Mouse (Mus musculus): ENCODE results near the gene Cx3cr1. TPM values are rescaled to one million over a fixed set of nuclear protein-coding genes. Genes with fewer than 3 reads are reported as not detected.

Cx3cr1 gene
- total RNA-seq (2023): 0.74 TPM

DNA sequence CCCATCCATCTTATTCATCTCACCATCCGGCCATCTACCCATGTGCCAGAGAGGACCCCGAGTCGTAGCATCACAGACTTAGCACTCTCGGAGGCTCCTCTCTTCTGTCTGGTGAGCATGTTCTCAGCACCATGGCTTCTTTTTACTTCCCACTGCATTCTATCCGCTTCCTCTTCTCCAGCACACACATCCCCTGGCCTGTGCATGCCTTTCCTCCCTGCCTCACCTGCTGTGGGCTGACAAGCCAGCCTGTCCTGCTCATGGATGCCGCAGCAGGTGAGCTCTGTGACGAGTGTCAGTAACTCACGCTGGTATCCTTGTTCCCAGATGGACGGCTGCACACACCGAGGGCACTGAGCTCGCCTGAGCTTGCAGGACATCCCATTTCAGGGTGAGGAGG lies at the start of gene Cx3cr1:
Gene Cx3cr1 (minus strand): TSS at position 101 of the 400 bp plus-strand sequence.

DNA sequence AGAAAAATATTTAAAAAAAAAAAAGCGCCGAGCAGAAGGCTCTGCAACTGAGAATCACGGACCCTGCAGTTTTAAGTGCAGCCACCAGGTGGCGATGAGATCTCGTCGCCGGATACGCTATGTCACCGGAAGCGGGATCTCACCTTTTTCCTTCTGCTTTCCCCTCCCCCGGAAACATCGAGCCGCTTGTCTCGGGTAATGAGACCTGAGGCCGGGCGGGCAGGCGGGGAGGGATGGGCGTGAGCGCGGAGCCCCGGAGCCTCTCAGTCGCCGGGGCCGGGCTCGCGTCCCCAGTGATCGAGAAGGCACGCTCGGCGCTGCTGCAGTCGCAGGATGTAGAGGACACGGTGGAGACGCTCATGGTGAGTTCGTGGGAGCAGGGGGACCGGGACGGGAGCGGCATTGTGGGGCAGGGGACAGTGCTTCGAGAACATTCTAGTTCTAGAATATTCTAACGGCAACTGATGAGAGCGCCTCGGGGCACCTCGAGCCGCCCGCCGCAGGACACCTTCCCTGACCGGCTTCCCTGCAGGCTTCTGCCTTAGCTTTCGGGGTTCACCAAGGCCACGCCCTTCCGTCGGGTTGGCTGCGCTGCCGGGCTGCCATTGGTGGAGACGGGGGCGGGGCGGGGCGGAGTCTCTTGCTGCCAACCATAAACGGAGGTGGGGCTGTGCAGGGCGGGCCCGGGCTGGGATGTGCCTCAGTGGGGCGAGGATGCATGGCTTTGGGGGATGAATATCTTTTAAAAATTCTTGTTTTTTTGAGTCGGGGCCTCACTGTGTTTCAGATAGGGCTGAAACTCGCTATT lies 40.7 kb upstream of the Cx3cr1 start, which contains the start of gene Slc25a38:
Gene Slc25a38 (plus strand): TSS at position 164 of the 808 bp plus-strand sequence.

DNA sequence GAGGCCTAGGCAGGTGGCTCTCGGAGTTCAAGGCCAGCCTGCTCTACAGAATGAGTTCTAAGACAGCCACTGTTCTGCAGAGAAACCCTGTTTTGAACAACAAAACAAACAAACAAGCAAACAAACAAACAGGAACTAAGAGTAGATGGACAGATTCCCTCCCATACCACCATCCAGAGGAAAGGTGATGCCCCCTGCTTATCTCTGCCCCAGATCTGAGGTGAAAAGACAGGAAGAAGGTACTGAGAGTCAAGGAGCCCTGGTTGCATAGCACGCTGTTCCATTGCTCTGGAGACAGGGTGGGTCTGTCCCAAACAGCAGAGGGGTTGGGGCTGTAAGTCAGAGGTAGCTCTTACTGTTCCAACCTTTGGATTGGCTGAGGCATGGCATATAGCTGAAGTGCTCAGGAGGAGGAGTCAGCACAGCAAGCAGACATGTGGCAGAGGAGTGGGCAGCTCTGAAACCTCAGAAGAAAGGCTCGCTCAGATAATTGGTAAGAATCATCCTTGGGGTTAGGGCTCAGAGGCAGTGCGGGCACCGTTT lies 22.1 kb upstream of the Cx3cr1 start, which contains the start of gene Ccr8:
Gene Ccr8 (plus strand): TSS at position 419 of the 543 bp plus-strand sequence.

DNA sequence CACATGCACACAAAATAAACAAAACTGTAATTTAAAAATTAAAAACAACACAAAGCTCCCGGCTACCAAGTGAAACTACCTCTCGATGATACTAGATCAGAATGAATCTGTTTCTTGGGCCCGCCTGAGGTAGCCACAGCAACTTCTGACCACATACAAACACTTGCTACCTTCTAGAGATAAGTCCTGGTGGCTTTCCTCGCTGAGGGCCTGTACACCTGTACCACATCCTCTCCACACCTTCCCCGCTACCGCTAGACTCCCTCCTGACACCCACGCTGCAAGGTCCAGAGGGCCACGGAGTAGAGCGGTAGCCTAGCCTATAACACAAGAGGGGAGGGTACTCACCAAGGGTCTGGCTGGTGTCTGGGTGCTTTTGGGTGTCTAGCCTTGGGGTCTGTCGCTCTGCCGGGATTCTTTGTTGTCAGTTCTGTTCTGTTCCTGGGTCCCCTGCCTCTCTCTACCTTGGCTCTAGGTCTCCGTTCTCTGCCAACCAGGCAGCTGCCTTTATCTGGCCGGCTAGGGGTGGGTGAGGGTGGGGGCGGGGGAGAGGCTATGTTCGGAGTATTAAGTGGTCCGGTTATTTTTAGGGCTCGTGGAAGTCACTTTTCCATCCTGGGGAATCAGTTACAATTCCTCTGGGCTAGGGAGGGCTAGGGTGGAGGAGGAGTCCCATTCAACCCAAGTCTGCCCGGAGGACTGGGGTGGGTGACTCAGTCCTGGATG lies 46.4 kb downstream of the Cx3cr1 start, which contains the start of gene Xirp1:
Gene Xirp1 (minus strand): TSS at position 513 of the 726 bp plus-strand sequence.

DNA sequence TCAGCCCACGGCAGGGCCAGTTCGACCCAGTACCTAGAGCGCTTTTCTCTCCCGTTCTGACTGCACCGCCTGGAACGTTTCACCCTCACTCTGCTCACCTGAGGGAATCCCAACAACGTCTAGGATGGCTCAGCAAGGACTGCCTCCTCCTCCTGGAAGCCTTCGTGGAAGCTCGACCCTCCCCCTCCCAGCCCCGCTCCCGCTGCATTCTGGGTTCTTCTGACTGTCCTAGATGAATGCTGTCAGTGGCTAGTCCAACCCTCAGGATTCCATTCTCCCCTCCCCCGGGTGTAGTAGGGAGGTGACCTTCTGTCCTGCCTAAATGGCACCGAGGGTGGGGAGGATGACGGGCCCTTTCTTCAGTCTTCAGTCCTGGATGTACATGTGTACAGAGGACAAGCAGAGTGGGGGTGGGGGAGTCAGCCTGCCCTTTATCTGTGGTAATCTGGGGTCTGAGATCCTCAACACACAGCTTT lies 85.1 kb downstream of the Cx3cr1 start, which contains the start of gene Csrnp1:
Gene Csrnp1 (minus strand): TSS at position 123 of the 476 bp plus-strand sequence.

DNA sequence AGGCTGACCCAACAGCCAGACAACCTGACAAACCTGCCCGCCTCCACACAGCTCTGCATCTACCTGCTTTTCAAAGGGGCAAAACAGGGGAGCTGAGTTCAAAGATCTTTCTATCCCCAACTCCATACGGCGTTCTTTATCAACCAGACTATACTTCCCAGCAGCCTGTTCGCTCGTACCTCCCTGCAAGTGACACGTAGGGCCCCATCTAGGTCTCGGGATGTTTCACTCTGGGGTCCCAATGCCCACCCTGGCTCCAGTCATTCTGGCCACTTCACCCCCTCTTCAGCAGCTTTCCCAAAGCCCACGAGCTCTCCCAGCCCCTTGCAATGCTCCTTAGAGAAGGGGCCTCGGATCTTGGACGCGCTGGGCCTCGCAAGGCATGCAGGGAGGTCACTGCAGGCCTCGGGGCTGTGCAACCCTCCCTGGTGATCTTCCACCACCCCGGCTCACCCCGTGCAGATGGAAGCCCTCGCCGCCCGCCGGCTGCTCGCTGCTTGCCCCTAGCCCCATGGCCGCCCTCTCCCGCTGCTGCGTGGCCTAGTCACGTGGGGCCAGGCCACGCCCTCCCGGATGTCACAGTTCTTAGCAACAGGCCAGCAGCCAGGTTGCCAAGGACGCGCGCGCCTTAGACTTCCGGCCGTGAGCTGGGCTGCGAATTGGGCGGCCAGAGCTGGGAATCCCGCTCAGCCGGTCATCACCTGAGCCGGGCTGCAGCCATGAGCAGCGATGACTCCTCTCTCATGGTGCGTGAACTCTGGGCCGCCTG lies 132.5 kb downstream of the Cx3cr1 start, which contains the start of the genes Gorasp1 and Ttc21a:
Gene Gorasp1 (minus strand): TSS at position 561 of the 769 bp plus-strand sequence.
Gene Ttc21a (plus strand): TSS at position 602 of the 769 bp plus-strand sequence.

DNA sequence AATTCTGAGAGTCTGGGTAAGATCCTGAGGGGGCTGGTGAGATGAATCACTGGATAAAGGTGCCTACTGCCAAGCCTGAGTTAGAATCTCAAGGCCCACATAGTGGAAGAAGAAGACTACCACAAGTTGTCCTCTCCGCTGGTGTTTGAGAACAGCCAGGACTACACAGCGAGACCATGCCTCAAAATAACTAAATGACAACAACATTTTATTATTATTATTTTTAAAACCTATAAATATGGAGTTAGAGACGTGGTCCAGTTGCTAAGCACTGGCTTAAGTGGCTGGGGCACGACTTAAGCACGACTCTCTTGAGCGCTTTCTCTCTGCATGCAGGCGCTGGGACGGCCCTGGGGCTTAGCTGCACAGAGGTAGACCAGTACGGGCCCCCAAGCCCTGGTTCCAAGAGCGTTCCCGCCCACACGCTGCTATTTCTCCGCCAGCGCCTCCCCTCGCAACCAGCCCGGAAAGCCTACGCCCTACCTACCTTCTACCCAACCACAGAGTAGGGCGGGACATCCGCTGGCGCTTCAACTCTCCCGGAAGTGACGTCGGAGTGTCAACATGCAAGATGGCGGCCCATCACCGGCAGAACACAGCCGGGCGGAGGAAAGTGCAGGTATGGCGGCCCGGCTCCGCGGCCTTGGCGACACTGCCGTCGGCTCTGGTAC lies 175.2 kb downstream of the Cx3cr1 start, which contains the start of gene Wdr48:
Gene Wdr48 (plus strand): TSS at position 540 of the 671 bp plus-strand sequence.

Other genes with a start within 250 kb of the Cx3cr1 start
- gene Scn11a, start 244.4 kb downstream of the Cx3cr1 start, total RNA-seq (2023): not detected
- 69.2 TPM for gene Wdr48, start 175.0 kb downstream of the Cx3cr1 start, total RNA-seq (2023)
- gene Gorasp1, start 132.3 kb downstream of the Cx3cr1 start, total RNA-seq (2023): 2.5 TPM
- gene Ttc21a, start 132.3 kb downstream of the Cx3cr1 start, total RNA-seq (2023): not detected
- 201 TPM for gene Csrnp1, start 85.2 kb downstream of the Cx3cr1 start, total RNA-seq (2023)
- not detected for gene Xirp1, start 46.3 kb downstream of the Cx3cr1 start, total RNA-seq (2023)
- gene Ccr8, start 22.2 kb upstream of the Cx3cr1 start, total RNA-seq (2023): 3.7 TPM
- 29.6 TPM for gene Slc25a38, start 40.5 kb upstream of the Cx3cr1 start, total RNA-seq (2023)
- 2,922 TPM for gene Rpsa, start 57.8 kb upstream of the Cx3cr1 start, total RNA-seq (2023)
- gene Mobp, start 79.8 kb upstream of the Cx3cr1 start, total RNA-seq (2023): not detected
- gene Myrip, start 231.6 kb upstream of the Cx3cr1 start, total RNA-seq (2023): not detected

All from CD4-positive naive resting alpha-beta T cell, adult 57 days (primary cell).